Mouse (Mus musculus): ENCODE measurements around the gene Dixdc1. TPM values are rescaled to one million over a fixed set of nuclear protein-coding genes. Genes with fewer than 3 reads are reported as not detected.
A peak's percentile ranks its signal among the peaks of the same experiment; 100 is the strongest.

The Dixdc1 gene
- polyA plus RNA-seq, 1 experiment: 11.1 TPM

- Histone ChIP-seq H3K9ac (ENCODE audit: low read depth, poor library complexity, severe bottlenecking) (peak within 1 kb of the TSS; percentile 91), H3K27ac (ENCODE audit: insufficient read depth, low read length) (peak within 1 kb of the TSS; percentile 29; the same call in 1 of the 2 replicates), H3K4me3 (ENCODE audit: low read depth, low read length) (peak within 1 kb of the TSS; percentile 98), H3K36me3 (ENCODE audit: control insufficient read depth, insufficient read depth, low read length, poor library complexity, severe bottlenecking) (peaks cover 7% of the 10 kb centered on the region; the same call in 1 of the 2 replicates), H3K4me1 (ENCODE audit: control insufficient read depth, insufficient read depth, low read length) (no peaks in the 10 kb centered on the region), H3K27me3 (ENCODE audit: control insufficient read depth, insufficient read depth, low read length, poor library complexity, severe bottlenecking) (no peaks in the 10 kb centered on the region), H3K9me3 (replicated peaks; ENCODE audit: control insufficient read depth, insufficient read depth, low read length, poor library complexity, severe bottlenecking) (no peaks in the 10 kb centered on the region)
- TF ChIP-seq CTCF (IDR thresholded peaks at IDR 0.05; ENCODE audit: low read depth, low read length) (no peak), EP300 (IDR thresholded peaks at IDR 0.05; ENCODE audit: insufficient read depth, low read depth, low read length) (peak; percentile 4; the same call in 1 of the 2 replicates), POLR2A (IDR thresholded peaks at IDR 0.05; ENCODE audit: insufficient read depth, low read length) (peak; percentile 17)
These were observed 79.7 kb downstream of the Dixdc1 start, which contains the start of gene Dlat for GRCm38 (mm10) chr9:50659392-50660217. Dlat (minus strand) TSS chr9:50659780.

DNA sequence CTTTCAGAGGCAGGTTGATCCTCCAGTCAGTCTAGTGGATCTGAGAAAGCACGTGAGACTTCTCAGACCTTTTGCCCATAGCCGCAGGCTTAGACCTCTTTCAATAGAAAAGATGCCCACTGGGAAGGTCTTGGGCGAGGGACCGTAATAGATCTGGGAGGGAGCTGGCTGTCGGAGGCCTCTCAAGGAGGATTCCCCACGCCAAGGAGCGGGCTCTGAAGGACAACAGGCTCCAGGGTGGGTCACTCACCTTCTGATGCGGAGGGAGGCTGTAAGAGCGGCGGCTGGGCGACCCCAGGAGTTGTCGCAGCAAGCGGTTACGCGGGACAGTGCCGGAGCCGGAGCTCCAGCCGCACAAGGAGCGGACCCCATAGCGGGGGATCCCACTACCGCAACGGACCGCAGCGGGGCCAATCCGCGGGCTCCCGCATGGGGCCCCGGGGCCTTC lies 80.4 kb downstream of the Dixdc1 start:
- peaks cover 7% of the 10 kb centered on the region; the same call in 1 of the 2 replicates for H3K36me3 ChIP-seq (ENCODE audit: control insufficient read depth, insufficient read depth, low read length, poor library complexity, severe bottlenecking)
- no peaks in the 10 kb centered on the region for H3K9me3 ChIP-seq (replicated peaks; ENCODE audit: control insufficient read depth, insufficient read depth, low read length, poor library complexity, severe bottlenecking)
- H3K27me3 ChIP-seq (ENCODE audit: control insufficient read depth, insufficient read depth, low read length, poor library complexity, severe bottlenecking): no peaks in the 10 kb centered on the region
- peak overlapping the region; percentile 91 for H3K9ac ChIP-seq (ENCODE audit: low read depth, poor library complexity, severe bottlenecking)
- no peak for TF ChIP-seq POLR2A (IDR thresholded peaks at IDR 0.05; ENCODE audit: insufficient read depth, low read length)
- TF ChIP-seq EP300 (IDR thresholded peaks at IDR 0.05; ENCODE audit: insufficient read depth, low read depth, low read length): no peak
- no peak for TF ChIP-seq CTCF (IDR thresholded peaks at IDR 0.05; ENCODE audit: low read depth, low read length)
- no peak overlapping the region for H3K27ac ChIP-seq (ENCODE audit: insufficient read depth, low read length)
- peak overlapping the region; percentile 98 for H3K4me3 ChIP-seq (ENCODE audit: low read depth, low read length)
- H3K4me1 ChIP-seq (ENCODE audit: control insufficient read depth, insufficient read depth, low read length): no peaks in the 10 kb centered on the region

- H3K4me1 ChIP-seq (ENCODE audit: control insufficient read depth, insufficient read depth, low read length): no peaks in the 10 kb centered on the region
- no peak overlapping the region for H3K27ac ChIP-seq (ENCODE audit: insufficient read depth, low read length)
- no peak for TF ChIP-seq CTCF (IDR thresholded peaks at IDR 0.05; ENCODE audit: low read depth, low read length)
- TF ChIP-seq POLR2A (IDR thresholded peaks at IDR 0.05; ENCODE audit: insufficient read depth, low read length): no peak
- TF ChIP-seq EP300 (IDR thresholded peaks at IDR 0.05; ENCODE audit: insufficient read depth, low read depth, low read length): no peak
- H3K36me3 ChIP-seq (ENCODE audit: control insufficient read depth, insufficient read depth, low read length, poor library complexity, severe bottlenecking): peaks cover 7% of the 10 kb centered on the region; the same call in 1 of the 2 replicates
- H3K4me3 ChIP-seq (ENCODE audit: low read depth, low read length): peak overlapping the region; percentile 98
- H3K9ac ChIP-seq (ENCODE audit: low read depth, poor library complexity, severe bottlenecking): peak overlapping the region; percentile 91
- no peaks in the 10 kb centered on the region for H3K9me3 ChIP-seq (replicated peaks; ENCODE audit: control insufficient read depth, insufficient read depth, low read length, poor library complexity, severe bottlenecking)
- H3K27me3 ChIP-seq (ENCODE audit: control insufficient read depth, insufficient read depth, low read length, poor library complexity, severe bottlenecking): no peaks in the 10 kb centered on the region
These were observed 80.9 kb downstream of the Dixdc1 start for GRCm38 (mm10) chr9:50658391-50658790.

DNA sequence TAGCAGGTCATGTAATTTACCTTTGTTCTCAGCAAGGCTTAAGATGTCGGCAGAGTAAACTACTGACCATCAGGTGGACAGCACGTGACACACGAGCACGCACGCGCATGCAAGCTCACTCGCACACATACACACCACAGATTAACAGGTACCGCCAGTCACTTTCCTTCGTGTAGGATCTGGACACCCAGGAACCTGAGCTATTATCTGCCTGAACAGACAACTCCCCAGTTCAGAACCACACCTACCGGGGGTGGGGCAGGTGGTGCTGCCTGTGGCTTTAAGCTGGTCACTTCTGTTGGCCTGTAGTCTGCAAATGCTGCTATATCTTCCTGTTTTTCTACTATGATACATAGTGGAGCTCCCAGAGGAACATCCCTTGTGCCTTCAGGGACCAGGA lies 88.8 kb downstream of the Dixdc1 start:
- peaks cover 24% of the 10 kb centered on the region for H3K36me3 ChIP-seq (ENCODE audit: control insufficient read depth, insufficient read depth, low read length, poor library complexity, severe bottlenecking)
- TF ChIP-seq CTCF (IDR thresholded peaks at IDR 0.05; ENCODE audit: low read depth, low read length): no peak
- no peak for TF ChIP-seq POLR2A (IDR thresholded peaks at IDR 0.05; ENCODE audit: insufficient read depth, low read length)
- TF ChIP-seq EP300 (IDR thresholded peaks at IDR 0.05; ENCODE audit: insufficient read depth, low read depth, low read length): no peak
- no peaks in the 10 kb centered on the region for H3K27me3 ChIP-seq (ENCODE audit: control insufficient read depth, insufficient read depth, low read length, poor library complexity, severe bottlenecking)
- no peak overlapping the region for H3K9ac ChIP-seq (ENCODE audit: low read depth, poor library complexity, severe bottlenecking)
- H3K27ac ChIP-seq (ENCODE audit: insufficient read depth, low read length): no peak overlapping the region
- no peak overlapping the region for H3K4me3 ChIP-seq (ENCODE audit: low read depth, low read length)
- H3K9me3 ChIP-seq (replicated peaks; ENCODE audit: control insufficient read depth, insufficient read depth, low read length, poor library complexity, severe bottlenecking): no peaks in the 10 kb centered on the region
- peaks cover 2% of the 10 kb centered on the region for H3K4me1 ChIP-seq (ENCODE audit: control insufficient read depth, insufficient read depth, low read length)

DNA sequence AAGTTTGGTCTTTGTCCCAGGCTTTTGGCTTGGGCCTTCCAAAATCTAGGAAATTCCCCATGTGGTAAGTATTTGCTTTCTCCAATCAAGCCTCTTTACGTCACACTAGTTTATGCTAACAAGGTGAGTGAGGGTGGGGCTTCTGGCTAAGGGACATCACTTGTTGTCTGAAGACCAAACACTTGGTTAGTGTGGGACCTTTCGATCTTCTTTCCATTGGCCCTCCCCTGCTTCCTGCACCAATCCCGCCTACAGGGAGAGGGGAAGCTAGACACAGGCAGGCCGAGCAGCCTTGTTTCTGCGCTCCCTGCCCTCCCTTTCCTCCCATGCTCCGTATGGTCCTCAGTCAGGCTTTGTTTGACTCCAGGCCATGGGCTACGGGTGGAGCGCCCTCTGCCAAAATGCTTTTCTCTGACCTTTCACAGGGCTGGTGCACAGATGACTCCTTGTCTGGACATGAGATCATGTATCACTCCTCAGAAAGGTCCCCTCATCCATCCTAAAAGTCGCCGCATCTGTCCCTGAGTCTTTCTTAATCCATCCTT lies 92.4 kb downstream of the Dixdc1 start:
- Histone ChIP-seq H3K9me3 (replicated peaks; ENCODE audit: control insufficient read depth, insufficient read depth, low read length, poor library complexity, severe bottlenecking) (no peaks in the 10 kb centered on the region), H3K4me3 (ENCODE audit: low read depth, low read length) (no peak overlapping the region), H3K27me3 (ENCODE audit: control insufficient read depth, insufficient read depth, low read length, poor library complexity, severe bottlenecking) (no peaks in the 10 kb centered on the region), H3K27ac (ENCODE audit: insufficient read depth, low read length) (no peak overlapping the region), H3K4me1 (ENCODE audit: control insufficient read depth, insufficient read depth, low read length) (peaks cover 2% of the 10 kb centered on the region), H3K9ac (ENCODE audit: low read depth, poor library complexity, severe bottlenecking) (no peak overlapping the region), H3K36me3 (ENCODE audit: control insufficient read depth, insufficient read depth, low read length, poor library complexity, severe bottlenecking) (peaks cover 37% of the 10 kb centered on the region)
- TF ChIP-seq POLR2A (IDR thresholded peaks at IDR 0.05; ENCODE audit: insufficient read depth, low read length) (no peak), CTCF (IDR thresholded peaks at IDR 0.05; ENCODE audit: low read depth, low read length) (no peak), EP300 (IDR thresholded peaks at IDR 0.05; ENCODE audit: insufficient read depth, low read depth, low read length) (no peak)
